9 mouse cellular contexts compared by ENCODE assay signal in genomic region chrX:11550164-11550851, GRCm38 (mm10).
A peak's percentile ranks its signal among the peaks of the same experiment; 100 is the strongest.
DNase-seq lines count a peak whose midpoint lies in the region; ATAC-seq lines count a peak whose summit lies in the region.
"Had no signal": no experiment of that assay in that cellular context is flagged by ENCODE, and none has a peak within 500 bp of the region (broad histone marks: within the 10 kb centered on the region; RNA-seq: fewer than 3 reads in every experiment).

No protein-coding gene starts in this region.

- WGBS in hindbrain, embryonic 13.5 days: 11% methylated on average over 12 of the region's 12 CpGs

- no peaks in the 10 kb centered on the region for H3K36me3 ChIP-seq in hindbrain, embryonic 13.5 days
- H3K36me3 ChIP-seq: stomach, embryonic 15.5 days had no signal

- H3K27me3 ChIP-seq in hindbrain, embryonic 13.5 days: peaks cover 34% of the 10 kb centered on the region; the same call in 1 of the 2 replicates
- H3K27me3 ChIP-seq: stomach, embryonic 15.5 days had no signal

- no peaks in the 10 kb centered on the region for H3K9me3 ChIP-seq in hindbrain, embryonic 13.5 days
- H3K9me3 ChIP-seq: stomach, embryonic 15.5 days had no signal

- H3K4me1 ChIP-seq in hindbrain, embryonic 13.5 days (replicated peaks): peaks cover 29% of the 10 kb centered on the region
- H3K4me1 ChIP-seq: stomach, embryonic 15.5 days had no signal

- peak; percentile 7 for DNase-seq in gastrocnemius, postnatal 14 days
- no peak for DNase-seq in gastrocnemius, adult 18-20 months (ENCODE audit: low spot score)
- DNase-seq in lung, postnatal 10 days: peak; percentile 5
- DNase-seq in lung, postnatal 25 days (ENCODE audit: low spot score): no peak
- DNase-seq in retina, postnatal 1 day: peak; percentile 75
- DNase-seq in gastrocnemius, postnatal 10 days: no peak
- no peak for DNase-seq in right cerebral cortex, postnatal 14 days

- intact Hi-C loops in gastrocnemius, postnatal 14 days (cut with DNase I; ENCODE audit: low total_unique reads): no loop called here

- no peak overlapping the region for H3K4me3 ChIP-seq in hindbrain, embryonic 13.5 days
- H3K4me3 ChIP-seq: stomach, embryonic 15.5 days had no signal

- H3K27ac ChIP-seq in hindbrain, embryonic 13.5 days: no peak overlapping the region
- H3K27ac ChIP-seq: stomach, embryonic 15.5 days had no signal

- ATAC-seq in hindbrain, embryonic 13.5 days (ENCODE audit: low FRiP score): peak; percentile 76; the same call in 1 of the 2 replicates

- no peak overlapping the region for H3K9ac ChIP-seq in hindbrain, embryonic 13.5 days
- H3K9ac ChIP-seq: stomach, embryonic 15.5 days had no signal

- H3K4me2 ChIP-seq in hindbrain, embryonic 13.5 days: peak overlapping the region; percentile 13; the same call in 1 of the 2 replicates
- H3K4me2 ChIP-seq: stomach, embryonic 15.5 days had no signal

Comparison
In these comparisons a context has a peak if more than half of its experiments do, and no peak if none do; other contexts are left out.
1. DNase-seq: peak in gastrocnemius, postnatal 14 days (single experiment), lung, postnatal 10 days (single experiment) and retina, postnatal 1 day (single experiment); none in gastrocnemius, adult 18-20 months (single experiment), lung, postnatal 25 days (single experiment), gastrocnemius, postnatal 10 days (single experiment) and right cerebral cortex, postnatal 14 days (single experiment).